Mouse (Mus musculus): ENCODE measurements around the gene Atp13a2. TPM values are rescaled to one million over a fixed set of nuclear protein-coding genes. Genes with fewer than 3 reads are reported as not detected.

Atp13a2 gene
- polyA plus RNA-seq, 1 experiment from 2014 or later, result 30.6 TPM

- TF ChIP-seq CTCF (IDR thresholded peaks at IDR 0.05; ENCODE audit: low read depth), result no peak
- no peak overlapping the region for H3K9ac ChIP-seq (ENCODE audit: low read depth, low read length)
- no peak for DNase-seq (ENCODE audit: low spot score)
- no peaks in the 10 kb centered on the region for H3K9me3 ChIP-seq (replicated peaks; ENCODE audit: low read length)
- H3K4me1 ChIP-seq (replicated peaks; ENCODE audit: insufficient read depth, low read length), result peaks cover 3% of the 10 kb centered on the region; the same call in 1 of the 2 replicates
- H3K4me3 ChIP-seq (replicated peaks; ENCODE audit: low read depth, low read length), result no peak overlapping the region
- H3K4me2 ChIP-seq (ENCODE audit: low read length), result no peak overlapping the region
- H3K27ac ChIP-seq, result no peak overlapping the region
- peaks cover 40% of the 10 kb centered on the region; the same call in 1 of the 2 replicates for H3K36me3 ChIP-seq (ENCODE audit: insufficient read depth, low read length)
- H3K27me3 ChIP-seq (ENCODE audit: insufficient read depth, low read length), result no peaks in the 10 kb centered on the region
- 75% methylated on average over 11 of the region's 11 CpGs for WGBS
- no peak for ATAC-seq (replicated peaks; ENCODE audit: low FRiP score, low read depth)
Observed at GRCm38 (mm10) chr4:140967386-140968159, 19.1 kb upstream of the Atp13a2 start.

GRCm38 (mm10) chr4:140971691-140972090, 15.0 kb upstream of the Atp13a2 start:
- Histone ChIP-seq H3K9me3 (replicated peaks; ENCODE audit: low read length) (no peaks in the 10 kb centered on the region), H3K27me3 (ENCODE audit: insufficient read depth, low read length) (no peaks in the 10 kb centered on the region), H3K4me1 (replicated peaks; ENCODE audit: insufficient read depth, low read length) (no peaks in the 10 kb centered on the region), H3K36me3 (ENCODE audit: insufficient read depth, low read length) (peaks cover 68% of the 10 kb centered on the region; the same call in 1 of the 2 replicates), H3K9ac (ENCODE audit: low read depth, low read length) (no peak overlapping the region), H3K4me3 (replicated peaks; ENCODE audit: low read depth, low read length) (no peak overlapping the region), H3K4me2 (ENCODE audit: low read length) (no peak overlapping the region), H3K27ac (no peak overlapping the region)
- ATAC-seq (replicated peaks; ENCODE audit: low FRiP score, low read depth) (no peak), DNase-seq (ENCODE audit: low spot score) (no peak)
- no peak for TF ChIP-seq CTCF (IDR thresholded peaks at IDR 0.05; ENCODE audit: low read depth)
- 87% methylated on average over 13 of the region's 13 CpGs for WGBS

GRCm38 (mm10) chr4:140974408-140974807, 12.3 kb upstream of the Atp13a2 start:
- no peak for TF ChIP-seq CTCF (IDR thresholded peaks at IDR 0.05; ENCODE audit: low read depth)
- H3K4me2 ChIP-seq (ENCODE audit: low read length), result no peak overlapping the region
- no peak overlapping the region for H3K9ac ChIP-seq (ENCODE audit: low read depth, low read length)
- no peaks in the 10 kb centered on the region for H3K27me3 ChIP-seq (ENCODE audit: insufficient read depth, low read length)
- H3K27ac ChIP-seq, result no peak overlapping the region
- DNase-seq (ENCODE audit: low spot score) (no peak), ATAC-seq (replicated peaks; ENCODE audit: low FRiP score, low read depth) (no peak)
- no peaks in the 10 kb centered on the region for H3K9me3 ChIP-seq (replicated peaks; ENCODE audit: low read length)
- H3K4me3 ChIP-seq (replicated peaks; ENCODE audit: low read depth, low read length), result no peak overlapping the region
- no peaks in the 10 kb centered on the region for H3K4me1 ChIP-seq (replicated peaks; ENCODE audit: insufficient read depth, low read length)
- peaks cover 65% of the 10 kb centered on the region for H3K36me3 ChIP-seq (ENCODE audit: insufficient read depth, low read length)
- WGBS, result 89% methylated on average over 6 of the region's 6 CpGs

GRCm38 (mm10) chr4:140975356-140975755, 11.3 kb upstream of the Atp13a2 start:
- no peak for DNase-seq (ENCODE audit: low spot score)
- ATAC-seq (replicated peaks; ENCODE audit: low FRiP score, low read depth), result no peak
- Histone ChIP-seq H3K27me3 (ENCODE audit: insufficient read depth, low read length) (no peaks in the 10 kb centered on the region), H3K9ac (ENCODE audit: low read depth, low read length) (no peak overlapping the region), H3K4me3 (replicated peaks; ENCODE audit: low read depth, low read length) (no peak overlapping the region), H3K9me3 (replicated peaks; ENCODE audit: low read length) (no peaks in the 10 kb centered on the region), H3K4me1 (replicated peaks; ENCODE audit: insufficient read depth, low read length) (no peaks in the 10 kb centered on the region), H3K36me3 (ENCODE audit: insufficient read depth, low read length) (peaks cover 67% of the 10 kb centered on the region), H3K4me2 (ENCODE audit: low read length) (no peak overlapping the region), H3K27ac (no peak overlapping the region)
- 95% methylated on average over 7 of the region's 7 CpGs for WGBS
- no peak for TF ChIP-seq CTCF (IDR thresholded peaks at IDR 0.05; ENCODE audit: low read depth)

- no peak for DNase-seq (ENCODE audit: low spot score)
- no peak for TF ChIP-seq CTCF (IDR thresholded peaks at IDR 0.05; ENCODE audit: low read depth)
- Histone ChIP-seq H3K9me3 (replicated peaks; ENCODE audit: low read length) (no peaks in the 10 kb centered on the region), H3K27me3 (ENCODE audit: insufficient read depth, low read length) (no peaks in the 10 kb centered on the region), H3K4me1 (replicated peaks; ENCODE audit: insufficient read depth, low read length) (no peaks in the 10 kb centered on the region), H3K36me3 (ENCODE audit: insufficient read depth, low read length) (peaks cover 52% of the 10 kb centered on the region), H3K4me2 (ENCODE audit: low read length) (no peak overlapping the region), H3K9ac (ENCODE audit: low read depth, low read length) (no peak overlapping the region), H3K4me3 (replicated peaks; ENCODE audit: low read depth, low read length) (no peak overlapping the region), H3K27ac (no peak overlapping the region)
- 80% methylated on average over 10 of the region's 10 CpGs for WGBS
- no peak for ATAC-seq (replicated peaks; ENCODE audit: low FRiP score, low read depth)
Observed at GRCm38 (mm10) chr4:140977278-140977677, 9.4 kb upstream of the Atp13a2 start.

GRCm38 (mm10) chr4:140977886-140978692, 8.6 kb upstream of the Atp13a2 start:
- no peaks in the 10 kb centered on the region for H3K4me1 ChIP-seq (replicated peaks; ENCODE audit: insufficient read depth, low read length)
- no peaks in the 10 kb centered on the region for H3K27me3 ChIP-seq (ENCODE audit: insufficient read depth, low read length)
- no peaks in the 10 kb centered on the region for H3K9me3 ChIP-seq (replicated peaks; ENCODE audit: low read length)
- H3K9ac ChIP-seq (ENCODE audit: low read depth, low read length), result no peak overlapping the region
- H3K4me3 ChIP-seq (replicated peaks; ENCODE audit: low read depth, low read length), result no peak overlapping the region
- 87% methylated on average over 14 of the region's 14 CpGs for WGBS
- TF ChIP-seq CTCF (IDR thresholded peaks at IDR 0.05; ENCODE audit: low read depth), result no peak
- DNase-seq (ENCODE audit: low spot score) (no peak), ATAC-seq (replicated peaks; ENCODE audit: low FRiP score, low read depth) (no peak)
- H3K27ac ChIP-seq, result no peak overlapping the region
- no peak overlapping the region for H3K4me2 ChIP-seq (ENCODE audit: low read length)
- H3K36me3 ChIP-seq (ENCODE audit: insufficient read depth, low read length), result peaks cover 45% of the 10 kb centered on the region
